Mouse (Mus musculus): ENCODE measurements around the gene Foxn1.

The Foxn1 gene

DNA sequence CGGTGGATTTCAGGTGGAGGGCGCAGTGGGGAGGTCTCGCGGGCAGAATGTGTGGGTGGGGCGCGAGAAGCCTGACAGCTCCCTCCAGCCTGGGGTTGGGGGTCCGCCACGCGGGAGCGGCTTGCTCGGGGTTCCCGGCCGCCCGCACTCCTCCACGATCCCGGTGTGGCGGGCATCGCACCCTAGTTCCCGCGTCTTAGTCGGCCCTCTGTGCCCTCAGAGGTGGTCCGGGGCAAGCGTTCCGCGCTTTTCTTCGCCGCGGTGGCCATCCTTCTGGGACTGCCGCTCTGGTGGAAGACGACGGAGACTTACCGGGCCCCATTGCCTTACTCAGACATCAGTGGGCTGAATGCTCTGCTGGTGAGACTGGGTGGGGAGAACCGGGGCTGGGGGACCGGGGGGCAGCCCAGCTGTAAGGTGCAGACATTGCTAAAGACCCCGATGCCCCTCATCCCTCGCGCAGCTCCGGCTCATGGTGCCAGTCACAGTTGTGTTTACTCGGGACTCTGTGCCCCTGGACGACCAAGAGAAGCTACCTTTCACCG is 57.8 kb downstream of the Foxn1 start:
- intact Hi-C loops (cut with DNase I) = no loop called here

DNA sequence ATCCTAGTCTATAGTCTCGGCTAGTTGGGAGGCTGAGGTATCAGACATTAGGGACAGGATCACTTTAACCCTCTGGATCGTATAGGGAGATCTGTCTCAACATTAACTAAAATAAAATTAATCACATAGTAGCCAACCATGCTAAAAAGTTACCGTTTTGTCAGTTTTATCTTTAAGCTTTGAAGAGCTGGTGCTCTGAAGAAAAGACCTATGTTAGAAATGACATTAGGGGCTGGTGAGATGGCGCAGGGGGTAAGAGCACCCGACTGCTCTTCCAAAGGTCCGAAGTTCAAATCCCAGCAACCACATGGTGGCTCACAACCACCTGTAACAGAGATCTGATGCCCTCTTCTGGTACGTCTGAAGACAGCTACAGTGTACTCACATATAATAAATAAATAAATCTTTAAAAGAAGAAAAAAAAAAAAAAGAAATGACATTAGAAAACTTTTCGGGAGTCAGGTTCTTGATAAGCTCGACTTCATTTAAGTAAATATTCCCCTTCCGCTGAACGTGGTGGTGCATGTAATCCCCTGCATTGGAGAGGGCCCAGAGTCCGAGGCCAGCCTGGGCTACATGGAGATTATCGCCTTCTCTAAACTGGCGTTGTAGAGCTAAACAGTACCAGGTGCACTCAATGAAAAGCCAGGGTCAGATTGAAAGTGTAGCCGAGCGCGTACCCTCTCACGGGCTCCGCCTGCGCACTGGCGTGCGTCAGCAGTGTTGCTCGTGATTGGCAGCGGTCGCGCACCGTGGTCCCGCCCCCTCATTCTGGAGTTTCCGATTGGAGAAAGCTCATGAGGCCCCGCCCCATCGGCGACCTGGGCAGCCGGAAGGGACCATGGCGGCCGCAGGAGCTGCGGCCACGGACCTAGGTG is 58.5 kb downstream of the Foxn1 start, which contains the start of gene Pigs:
Gene Pigs (plus strand): TSS at position 782 of the 878 bp plus-strand sequence.
- intact Hi-C loops (cut with DNase I) = no loop called here

DNA sequence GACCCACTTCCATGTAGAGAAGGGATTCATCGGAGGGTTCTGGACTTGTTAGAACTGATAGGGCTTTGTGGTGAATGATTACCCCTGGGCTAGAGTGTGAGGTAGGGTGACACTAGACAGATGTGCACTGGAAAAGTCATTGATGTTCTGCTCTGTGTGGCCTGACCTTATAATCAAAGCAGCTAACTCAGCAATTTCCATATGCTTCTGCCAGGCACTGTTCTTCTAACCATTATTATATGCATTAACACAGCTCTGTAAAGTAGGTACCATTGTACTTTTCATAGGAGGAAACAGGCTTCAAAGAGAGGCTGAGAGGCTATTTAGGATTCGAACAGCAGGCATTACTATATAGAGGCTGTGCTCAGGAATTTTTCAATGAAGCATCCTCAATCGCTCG is 59.1 kb downstream of the Foxn1 start:
- intact Hi-C loops (cut with DNase I) = no loop called here

DNA sequence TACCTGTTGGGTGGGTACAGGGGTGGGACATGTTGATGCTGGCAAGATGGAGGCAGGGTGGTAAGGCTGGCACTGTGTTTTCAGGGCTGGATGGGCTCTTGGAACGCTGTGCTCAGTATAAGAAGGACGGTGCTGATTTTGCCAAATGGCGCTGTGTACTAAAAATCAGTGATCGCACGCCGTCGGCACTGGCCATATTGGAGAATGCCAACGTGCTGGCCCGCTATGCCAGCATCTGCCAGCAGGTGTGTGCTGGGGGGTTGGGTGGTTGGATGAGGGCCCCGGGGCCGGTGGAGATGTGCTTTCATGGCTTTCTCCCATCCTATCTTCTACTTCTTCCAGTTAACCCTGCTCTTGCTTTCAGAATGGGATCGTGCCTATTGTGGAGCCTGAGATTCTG is 61.4 kb downstream of the Foxn1 start:
- intact Hi-C loops (cut with DNase I) = no loop called here

DNA sequence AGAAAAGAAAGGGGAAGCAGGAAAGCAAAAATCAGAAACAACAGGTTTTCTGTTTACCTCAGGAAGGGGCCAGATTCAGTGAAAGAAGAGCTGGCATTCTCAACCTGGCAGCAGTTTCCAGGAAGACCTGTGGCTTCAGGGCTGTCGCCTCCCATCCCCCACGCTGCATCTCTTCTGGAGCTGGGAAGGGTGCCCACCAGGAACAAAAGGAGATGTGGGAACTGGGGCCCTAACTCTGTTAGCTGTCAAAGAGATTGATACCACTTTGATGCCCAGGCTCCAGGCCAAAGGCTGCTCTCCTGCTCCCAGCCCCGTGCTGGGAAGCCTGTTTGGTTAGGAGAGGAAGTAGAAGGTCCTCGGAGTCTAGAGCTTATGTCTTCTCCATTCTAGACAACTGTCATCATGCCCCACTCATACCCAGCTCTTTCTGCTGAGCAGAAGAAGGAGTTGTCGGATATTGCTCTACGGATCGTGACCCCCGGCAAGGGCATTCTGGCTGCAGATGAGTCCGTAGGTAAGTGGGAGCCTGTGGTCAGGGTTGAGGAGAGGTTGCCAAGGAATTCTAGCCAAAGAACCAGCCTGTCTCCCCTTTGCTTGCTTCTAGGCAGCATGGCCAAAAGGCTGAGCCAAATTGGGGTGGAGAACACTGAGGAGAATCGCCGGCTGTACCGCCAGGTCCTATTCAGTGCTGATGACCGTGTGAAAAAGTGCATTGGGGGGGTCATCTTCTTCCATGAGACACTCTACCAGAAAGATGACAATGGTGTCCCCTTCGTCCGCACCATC is 62.2 kb downstream of the Foxn1 start:
- intact Hi-C loops (cut with DNase I) = no loop called here

DNA sequence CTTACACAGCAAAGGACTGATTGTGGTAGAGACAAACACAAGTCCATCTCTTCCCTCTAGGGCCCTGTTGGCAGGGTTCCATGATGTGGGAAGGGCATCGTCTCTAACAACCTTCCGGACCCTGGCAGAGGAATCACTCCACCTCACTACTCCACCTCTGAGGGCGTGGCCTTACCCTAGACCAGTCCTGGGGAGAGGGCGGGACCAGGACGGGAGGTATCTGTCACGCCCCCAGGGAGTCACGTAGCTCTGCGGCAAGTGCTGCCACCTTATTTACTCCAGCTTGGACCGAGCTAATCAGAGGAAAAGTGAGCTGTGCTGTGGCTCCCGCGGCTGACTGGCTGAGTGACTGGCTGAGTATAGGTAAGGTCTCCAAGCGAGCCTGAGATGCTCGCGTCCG is 63.5 kb downstream of the Foxn1 start, which contains the start of gene Aldoc:
Gene Aldoc (plus strand): TSS at position 109 of the 400 bp plus-strand sequence.
- intact Hi-C loops (cut with DNase I) = no loop called here

DNA sequence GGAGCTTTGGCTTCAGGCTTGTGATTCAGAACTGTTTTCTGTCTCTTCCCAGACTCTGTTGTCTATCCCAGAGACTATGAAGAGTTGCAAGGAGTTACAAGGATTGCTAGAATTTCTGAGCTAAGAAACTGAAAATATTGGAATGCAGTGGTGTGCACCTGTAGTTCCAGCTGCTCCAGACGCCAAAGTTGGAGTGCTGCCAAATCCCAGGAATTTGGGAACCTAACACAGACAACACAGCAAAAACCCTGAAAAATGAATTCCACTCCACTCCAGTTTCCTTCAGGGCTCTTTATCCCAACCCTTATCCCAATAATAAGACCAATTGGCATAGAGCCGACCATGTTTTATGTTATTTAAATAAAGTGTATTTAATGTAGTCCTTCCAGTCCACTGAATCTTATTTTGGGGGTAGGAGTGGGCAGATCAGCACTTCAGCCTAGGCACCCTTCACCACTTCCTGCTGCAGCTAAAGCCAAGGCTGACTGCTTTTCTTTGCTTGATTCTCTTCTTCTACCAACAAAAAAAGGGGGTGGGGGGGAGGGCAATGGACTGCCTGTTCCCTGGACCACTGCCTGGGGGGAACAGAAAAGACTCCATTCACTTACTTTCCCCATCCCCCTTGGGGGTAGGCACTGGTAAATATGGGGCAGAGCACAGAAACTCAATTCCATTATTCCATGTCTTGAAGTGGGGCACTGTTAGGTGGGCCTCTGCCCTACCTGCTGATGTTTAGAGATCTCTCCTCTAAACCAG is 64.1 kb downstream of the Foxn1 start:
- intact Hi-C loops (cut with DNase I) = no loop called here

DNA sequence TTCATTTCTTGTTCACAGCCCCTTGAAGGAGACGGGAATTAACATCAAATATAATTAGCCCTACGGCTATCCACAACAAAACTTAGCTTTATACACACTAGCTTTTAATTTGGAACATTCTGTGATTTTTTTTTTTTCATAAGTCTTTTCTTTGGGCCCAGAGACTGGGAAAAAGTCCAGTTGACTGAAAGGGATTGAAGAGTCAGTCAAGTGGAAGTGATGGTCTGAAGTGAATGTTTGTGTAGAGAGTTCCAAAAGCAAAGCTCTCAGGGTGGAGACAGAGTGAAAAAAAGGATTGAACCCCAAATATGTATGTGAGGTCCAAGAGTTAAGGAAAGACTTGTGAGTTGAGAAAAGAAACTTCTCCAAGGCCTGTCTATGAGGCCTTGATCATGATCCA is 67.9 kb downstream of the Foxn1 start:
- intact Hi-C loops (cut with DNase I) = no loop called here

DNA sequence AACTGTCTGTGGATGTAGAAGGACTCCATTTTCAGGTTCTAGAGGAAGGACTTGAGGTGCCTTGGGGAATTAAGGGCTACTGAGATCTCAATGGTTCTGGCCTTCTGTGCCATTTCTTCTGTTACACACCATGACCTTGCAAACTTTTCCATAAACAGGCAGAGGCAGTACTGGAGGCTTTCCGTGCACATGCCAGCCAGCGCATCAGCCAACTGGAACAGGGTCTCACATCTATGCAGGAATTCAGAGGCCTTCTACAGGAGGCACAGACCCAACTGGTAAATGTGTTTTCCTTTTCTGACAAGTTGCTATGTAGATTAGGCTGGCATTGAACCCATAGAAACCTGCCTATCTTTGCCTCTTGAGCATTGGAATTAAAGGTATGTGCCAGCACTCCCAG is 72.7 kb downstream of the Foxn1 start:
- intact Hi-C loops (cut with DNase I) = no loop called here

DNA sequence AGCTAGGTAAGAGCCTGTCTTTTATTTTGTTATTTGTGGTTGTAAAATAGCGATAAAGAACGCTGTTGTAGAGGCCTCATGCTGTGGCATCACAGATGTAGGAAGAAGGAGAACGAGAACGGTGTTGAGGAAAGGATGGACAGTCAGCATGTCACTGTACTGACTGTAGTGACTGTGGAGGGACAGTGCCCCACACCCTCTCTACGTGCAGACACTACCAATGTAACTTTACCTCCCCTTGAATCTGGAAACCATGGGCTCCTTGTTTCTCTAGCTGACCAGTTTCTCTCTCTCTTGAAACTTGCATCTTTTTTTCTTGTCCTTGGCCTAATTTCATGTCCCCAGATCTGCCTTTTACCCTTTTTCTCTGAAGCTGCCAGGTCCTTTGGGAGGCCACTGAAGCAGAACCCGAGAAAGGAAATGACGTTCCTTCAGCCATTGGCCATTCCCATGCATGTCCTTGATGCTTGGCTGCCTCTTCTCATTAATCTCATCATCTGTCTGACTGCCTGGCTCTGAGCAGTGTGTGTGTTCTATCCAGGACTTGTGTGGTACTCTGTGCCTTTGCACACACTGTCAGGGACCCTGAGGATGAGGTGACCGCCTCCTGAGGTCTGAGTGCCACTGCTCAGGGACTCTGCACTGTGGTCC is 75.4 kb downstream of the Foxn1 start:
- intact Hi-C loops (cut with DNase I) = no loop called here
